Mouse (Mus musculus) forebrain, embryonic 14.5 days (tissue): ENCODE results near the gene Edem3. TPM values are rescaled to one million over a fixed set of nuclear protein-coding genes. Genes with fewer than 3 reads are reported as not detected.
"Not testable (repeated sequence)": the region's sequence is repeated elsewhere in the genome, so short reads cannot be mapped to it uniquely, and the experiment has no call there.

ENCODE experiments used
- ATAC-seq: fragments of 200-750 bp; cut with Nextera tagmentation; 2 replicates; pipeline ENCODE4 v1.8.0; 2017; ENCODE audit warnings: mild to moderate bottlenecking, moderate library complexity
- DNase-seq: peaks from one replicate; pipeline ENCODE4 v3.0.0-alpha.2; 2015; ENCODE audit warnings: low spot score
- H3K27ac ChIP-seq: fragments of 300-500 bp; sonication (generic); 2 replicates; pipeline ENCODE4 v1.5.1; 2014; ENCODE audit warnings: low read depth, mild to moderate bottlenecking, control low read depth, low read length, moderate library complexity
- H3K27me3 ChIP-seq: fragments of 300-500 bp; sonication (generic); replicated peaks from 2 replicates; pipeline ENCODE4 v1.6.1; 2014; ENCODE audit warnings: low read length, control low read depth, mixed read lengths; ENCODE audit not compliant: control insufficient read depth, insufficient read depth
- H3K36me3 ChIP-seq: fragments of 300-500 bp; sonication (generic); 2 replicates; pipeline ENCODE4 v1.6.1; 2014; ENCODE audit warnings: low read length, control low read depth; ENCODE audit not compliant: control insufficient read depth, insufficient read depth
- H3K4me1 ChIP-seq: fragments of 300-500 bp; sonication (generic); 2 replicates; pipeline ENCODE4 v1.6.1; 2014; ENCODE audit warnings: antibody characterized with exemption, low read length, control low read depth; ENCODE audit not compliant: control insufficient read depth, insufficient read depth
- H3K4me2 ChIP-seq: fragments of 300-500 bp; sonication (generic); 2 replicates; pipeline ENCODE4 v1.6.1; 2014; ENCODE audit warnings: mild to moderate bottlenecking, control low read depth, low read length
- H3K4me3 ChIP-seq: fragments of 300-500 bp; sonication (generic); 2 replicates; pipeline ENCODE4 v1.5.1; 2014; ENCODE audit warnings: low read depth, low read length, control low read depth
- H3K9ac ChIP-seq: fragments of 300-500 bp; sonication (generic); 2 replicates; pipeline ENCODE4 v1.6.1; 2014; ENCODE audit warnings: mild to moderate bottlenecking, low read length, control low read depth, moderate library complexity
- H3K9me3 ChIP-seq: fragments of 300-500 bp; sonication (generic); replicated peaks from 2 replicates; pipeline ENCODE4 v1.6.1; 2016; ENCODE audit warnings: low read length, control low read depth, mixed read lengths; ENCODE audit not compliant: control insufficient read depth
- WGBS: fragments of 180-500 bp; shearing (Covaris S2); extraction: QIAGEN DNeasy Blood & Tissue Kit; methylation state at CpG from one replicate; pipeline ENCODE4 v1.1.7; 2014; 5-methylcytosine and 5-hydroxymethylcytosine counted together
- polyA plus RNA-seq: library from polyadenylated mRNA; unstranded; fragments of >200 nt; fragmentation: Nextera tagmentation; extraction: Ambion mirVana; gene quantifications from 2 replicates; pipeline ENCODE4 v1.2.1, GENCODE M21; 2014

Gene Edem3
- polyA plus RNA-seq, 1 experiment from 2014 or later: 16.3 TPM

- no peak for ATAC-seq
- Histone ChIP-seq H3K9me3 (no peaks in the 10 kb centered on the region), H3K27me3 (no peaks in the 10 kb centered on the region), H3K36me3 (peaks cover 44% of the 10 kb centered on the region), H3K4me3 (no peak overlapping the region), H3K4me1 (no peaks in the 10 kb centered on the region), H3K4me2 (no peak overlapping the region), H3K27ac (no peak overlapping the region; the same call in 1 of the 2 replicates), H3K9ac (no peak overlapping the region)
- no peak for DNase-seq
- 89% methylated on average over 16 of the region's 16 CpGs for WGBS
These were observed 56.3 kb downstream of the Edem3 start for GRCm38 (mm10) chr1:151811456-151811855.

- Histone ChIP-seq H3K27ac (0 out of 2 replicates have a peak overlapping the region, but pooled peaks have one; percentile 9), H3K4me1 (no peaks in the 10 kb centered on the region), H3K36me3 (peaks cover 46% of the 10 kb centered on the region), H3K4me3 (no peak overlapping the region), H3K9me3 (no peaks in the 10 kb centered on the region), H3K9ac (no peak overlapping the region), H3K4me2 (no peak overlapping the region), H3K27me3 (no peaks in the 10 kb centered on the region)
- no peak for DNase-seq
- 78% methylated on average over 13 of the region's 13 CpGs for WGBS
- ATAC-seq: peak; percentile 40; the same call in 1 of the 2 replicates
These were observed 57.0 kb downstream of the Edem3 start for GRCm38 (mm10) chr1:151812004-151812712.

- no peaks in the 10 kb centered on the region for H3K27me3 ChIP-seq
- H3K36me3 ChIP-seq: peaks cover 49% of the 10 kb centered on the region
- no peak overlapping the region for H3K27ac ChIP-seq
- no peak overlapping the region for H3K4me2 ChIP-seq
- no peak overlapping the region for H3K9ac ChIP-seq
- H3K4me1 ChIP-seq: no peaks in the 10 kb centered on the region
- H3K9me3 ChIP-seq: no peaks in the 10 kb centered on the region
- DNase-seq: no peak
- 92% methylated on average over 3 of the region's 3 CpGs for WGBS
- no peak for ATAC-seq
- no peak overlapping the region for H3K4me3 ChIP-seq
These were observed 60.9 kb downstream of the Edem3 start for GRCm38 (mm10) chr1:151816051-151816450.

GRCm38 (mm10) chr1:151819190-151819589 is 64.0 kb downstream of the Edem3 start:
- Histone ChIP-seq H3K4me1 (no peaks in the 10 kb centered on the region), H3K9me3 (no peaks in the 10 kb centered on the region), H3K9ac (no peak overlapping the region), H3K27me3 (no peaks in the 10 kb centered on the region), H3K4me3 (no peak overlapping the region), H3K27ac (no peak overlapping the region), H3K4me2 (no peak overlapping the region), H3K36me3 (peaks cover 32% of the 10 kb centered on the region)
- 92% methylated on average over 7 of the region's 7 CpGs for WGBS
- DNase-seq (no peak), ATAC-seq (no peak)

- H3K27me3 ChIP-seq: no peaks in the 10 kb centered on the region
- peaks cover 32% of the 10 kb centered on the region for H3K36me3 ChIP-seq
- 33% methylated on average over 5 of the region's 5 CpGs for WGBS
- H3K9me3 ChIP-seq: no peaks in the 10 kb centered on the region
- H3K4me1 ChIP-seq: no peaks in the 10 kb centered on the region
- DNase-seq: peak; percentile 94
- 0 out of 2 replicates have a peak, but pooled peaks have one; percentile 58 for ATAC-seq
- no peak overlapping the region for H3K27ac ChIP-seq
- no peak overlapping the region for H3K9ac ChIP-seq
- no peak overlapping the region for H3K4me3 ChIP-seq
- H3K4me2 ChIP-seq: no peak overlapping the region
These were observed 65.3 kb downstream of the Edem3 start for GRCm38 (mm10) chr1:151820457-151820856.

GRCm38 (mm10) chr1:151825065-151825464 is 69.9 kb downstream of the Edem3 start:
- WGBS: 55% methylated on average over 7 of the region's 7 CpGs
- peak; percentile 34 for DNase-seq
- Histone ChIP-seq H3K9ac (no peak overlapping the region), H3K27me3 (no peaks in the 10 kb centered on the region), H3K27ac (no peak overlapping the region), H3K4me3 (no peak overlapping the region), H3K4me2 (no peak overlapping the region), H3K9me3 (no peaks in the 10 kb centered on the region), H3K4me1 (no peaks in the 10 kb centered on the region), H3K36me3 (peaks cover 3% of the 10 kb centered on the region; the same call in 1 of the 2 replicates)
- ATAC-seq: peak; percentile 24; the same call in 1 of the 2 replicates

- no peaks in the 10 kb centered on the region for H3K4me1 ChIP-seq
These were observed 76.6 kb downstream of the Edem3 start for GRCm38 (mm10) chr1:151831791-151832190.

GRCm38 (mm10) chr1:151835261-151835660 is 80.1 kb downstream of the Edem3 start:
- Histone ChIP-seq H3K9ac (no peak overlapping the region), H3K4me2 (no peak overlapping the region), H3K27ac (no peak overlapping the region), H3K9me3 (no peaks in the 10 kb centered on the region), H3K36me3 (no peaks in the 10 kb centered on the region), H3K27me3 (no peaks in the 10 kb centered on the region), H3K4me3 (no peak overlapping the region), H3K4me1 (no peaks in the 10 kb centered on the region)
- DNase-seq (no peak), ATAC-seq (no peak)
- WGBS: 87% methylated on average over 4 of the region's 4 CpGs

More at GRCm38 (mm10) chr1:151831791-151832190, 76.6 kb downstream of the Edem3 start:
- ATAC-seq (no peak), DNase-seq (no peak)
- H3K4me3 ChIP-seq: no peak overlapping the region
- H3K27ac ChIP-seq: no peak overlapping the region
- 89% methylated on average over 3 of the region's 3 CpGs for WGBS
- H3K36me3 ChIP-seq: no peaks in the 10 kb centered on the region
- H3K9ac ChIP-seq: no peak overlapping the region
- no peaks in the 10 kb centered on the region for H3K27me3 ChIP-seq
- no peak overlapping the region for H3K4me2 ChIP-seq
- no peaks in the 10 kb centered on the region for H3K9me3 ChIP-seq

- WGBS: 83% methylated on average over 1 of the region's 1 CpGs
- H3K4me1 ChIP-seq, H3K27me3 ChIP-seq, H3K4me2 ChIP-seq, H3K36me3 ChIP-seq, H3K9ac ChIP-seq, H3K9me3 ChIP-seq, H3K4me3 ChIP-seq, ATAC-seq, DNase-seq, H3K27ac ChIP-seq: not testable (repeated sequence)
These were observed 85.2 kb downstream of the Edem3 start for GRCm38 (mm10) chr1:151840345-151840744.
